Mouse (Mus musculus): Measurements from ENCODE around the gene Dlk2.

The Dlk2 gene

DNA sequence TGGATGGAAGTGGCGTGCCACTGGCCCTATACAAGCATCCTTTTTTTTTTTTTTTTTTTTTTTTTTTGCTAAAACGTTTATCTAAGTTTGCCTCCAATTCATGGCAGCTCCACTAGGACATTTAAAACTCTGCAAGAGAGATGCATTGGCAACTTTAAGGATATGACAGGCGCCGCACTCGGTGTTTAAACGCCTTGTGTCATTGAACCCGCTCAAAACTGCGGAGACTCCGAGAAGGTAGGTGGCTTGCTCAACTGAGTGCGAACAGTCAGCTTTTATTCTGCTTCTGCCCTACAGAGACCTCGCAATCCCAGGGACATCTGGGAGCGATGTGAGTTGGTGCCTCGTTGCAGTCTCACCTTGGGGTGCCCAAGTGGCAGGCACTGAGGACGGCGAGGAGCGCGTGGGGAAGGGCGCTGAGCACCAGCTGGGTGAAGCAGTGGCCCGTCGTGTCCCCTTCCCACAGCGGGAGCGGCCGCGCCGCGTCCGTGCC lies 30.2 kb downstream of the Dlk2 start:
- no peak for DNase-seq

DNA sequence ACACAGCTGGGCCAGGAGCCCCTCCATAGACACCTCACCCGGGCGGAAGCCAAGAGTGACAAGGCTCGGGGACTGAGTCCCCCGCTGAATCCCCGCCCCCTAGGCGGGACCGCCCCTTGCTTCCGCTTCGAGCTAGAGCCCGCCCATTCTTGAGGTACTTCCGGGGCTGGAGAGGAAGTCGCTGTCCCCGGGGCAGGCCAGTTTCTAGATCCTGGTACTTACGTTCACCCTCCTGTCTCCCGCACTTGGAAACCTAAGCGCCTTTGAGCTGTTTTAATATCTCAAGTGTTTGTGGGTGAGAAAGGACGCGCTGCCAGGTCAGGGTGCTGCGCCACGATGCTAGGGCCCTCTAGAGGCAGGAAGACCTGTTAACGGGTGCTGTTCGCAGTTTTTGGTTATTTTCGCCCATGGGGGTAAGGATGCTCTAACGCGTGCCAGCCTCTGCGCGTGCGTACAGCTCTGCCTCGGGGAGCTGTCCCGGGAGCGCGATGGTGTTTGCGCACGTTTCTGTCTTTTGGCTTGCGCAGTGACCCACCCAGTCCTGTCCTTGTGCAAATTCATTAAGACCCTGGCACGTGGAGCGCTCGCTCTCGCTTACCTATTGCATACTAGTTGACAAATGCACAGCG lies 30.8 kb downstream of the Dlk2 start, which contains the start of gene Abcc10:
Gene Abcc10 (minus strand): TSS at position 447 of the 629 bp plus-strand sequence.
- DNase-seq = peak; percentile 98

DNA sequence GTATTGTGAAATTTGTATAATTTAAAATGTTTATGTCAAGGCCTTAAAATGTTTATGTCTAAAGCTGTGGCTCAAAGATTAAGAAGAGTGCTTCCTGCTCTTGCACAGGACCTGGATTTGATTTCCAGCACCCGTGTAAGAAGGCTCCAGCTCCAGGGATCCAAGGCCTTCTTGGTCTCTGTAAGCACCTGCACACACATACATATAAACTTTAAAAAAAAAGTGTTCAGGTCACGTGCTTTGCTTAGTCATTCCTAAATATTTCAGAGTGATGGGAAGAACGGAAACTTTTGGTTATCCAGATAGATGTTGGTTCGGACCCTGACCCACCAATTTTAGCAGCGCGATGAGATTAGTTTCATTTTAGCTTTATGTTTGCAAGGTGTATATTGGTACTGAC lies 31.5 kb downstream of the Dlk2 start:
- DNase-seq = no peak

- DNase-seq = peak; percentile 32
Measured at GRCm38 (mm10) chr17:46336475-46336874, 39.3 kb downstream of the Dlk2 start.

GRCm38 (mm10) chr17:46341208-46341607 lies 44.0 kb downstream of the Dlk2 start:
- DNase-seq = no peak

- DNase-seq = no peak
Measured at GRCm38 (mm10) chr17:46351026-46351700, 53.9 kb downstream of the Dlk2 start.
